Mouse (Mus musculus) stomach, embryonic 16.5 days (tissue): ENCODE results near the gene Gm11214. TPM values are rescaled to one million over a fixed set of nuclear protein-coding genes. Genes with fewer than 3 reads are reported as not detected.

Experiments
- ATAC-seq: fragments of 200-750 bp; cut with Nextera tagmentation; 2 replicates; pipeline ENCODE4 v1.8.0; 2017; ENCODE audit warnings: moderate number of reproducible peaks, moderate TSS enrichment; ENCODE audit not compliant: insufficient read depth, low FRiP score
- H3K27ac ChIP-seq: fragments of 300-500 bp; sonication (generic); 2 replicates; pipeline ENCODE4 v1.5.1; 2014; ENCODE audit warnings: low read length
- H3K27me3 ChIP-seq: fragments of 300-500 bp; sonication (generic); 2 replicates; pipeline ENCODE4 v1.6.1; 2014; ENCODE audit warnings: low read length, control low read depth, mixed read lengths; ENCODE audit not compliant: control insufficient read depth, insufficient read depth
- H3K36me3 ChIP-seq: fragments of 300-500 bp; sonication (generic); 2 replicates; pipeline ENCODE4 v1.6.1; 2014; ENCODE audit warnings: low read length; ENCODE audit not compliant: control insufficient read depth, insufficient read depth
- H3K4me1 ChIP-seq: fragments of 300-500 bp; sonication (generic); 2 replicates; pipeline ENCODE4 v1.6.1; 2014; ENCODE audit warnings: low read length, control low read depth, mixed read lengths; ENCODE audit not compliant: control insufficient read depth, insufficient read depth
- H3K4me2 ChIP-seq: fragments of 300-500 bp; sonication (generic); 2 replicates; pipeline ENCODE4 v1.6.1; 2014; ENCODE audit warnings: low read depth, low read length, mixed read lengths
- H3K4me3 ChIP-seq: fragments of 300-500 bp; sonication (generic); replicated peaks from 2 replicates; pipeline ENCODE4 v1.5.1; 2014; ENCODE audit warnings: mild to moderate bottlenecking, low read length
- H3K9ac ChIP-seq: fragments of 300-500 bp; sonication (generic); 2 replicates; pipeline ENCODE4 v1.6.1; 2014; ENCODE audit warnings: low read length
- H3K9me3 ChIP-seq: fragments of 300-500 bp; sonication (generic); replicated peaks from 2 replicates; pipeline ENCODE4 v1.6.1; 2016; ENCODE audit warnings: low read length, control low read depth; ENCODE audit not compliant: control insufficient read depth
- WGBS: fragments of 180-500 bp; shearing (Covaris S2); extraction: QIAGEN DNeasy Blood & Tissue Kit; methylation state at CpG from one replicate; pipeline ENCODE4 v1.1.7; 2014; 5-methylcytosine and 5-hydroxymethylcytosine counted together
- polyA plus RNA-seq: library from polyadenylated mRNA; unstranded; fragments of >200 nt; fragmentation: Nextera tagmentation; extraction: Ambion mirVana; gene quantifications from 2 replicates; pipeline ENCODE4 v1.2.1, GENCODE M21; 2015

The Gm11214 gene
- polyA plus RNA-seq, 1 experiment from 2014 or later, result not detected

GRCm38 (mm10) chr4:63675128-63675527, 11.9 kb upstream of the Gm11214 start:
- Histone ChIP-seq H3K27ac (no peak overlapping the region), H3K27me3 (no peaks in the 10 kb centered on the region), H3K4me1 (no peaks in the 10 kb centered on the region), H3K4me2 (no peak overlapping the region), H3K36me3 (no peaks in the 10 kb centered on the region), H3K9me3 (no peaks in the 10 kb centered on the region), H3K4me3 (no peak overlapping the region), H3K9ac (no peak overlapping the region)
- WGBS, result 55% methylated on average over 2 of the region's 2 CpGs
- ATAC-seq, result no peak

DNA sequence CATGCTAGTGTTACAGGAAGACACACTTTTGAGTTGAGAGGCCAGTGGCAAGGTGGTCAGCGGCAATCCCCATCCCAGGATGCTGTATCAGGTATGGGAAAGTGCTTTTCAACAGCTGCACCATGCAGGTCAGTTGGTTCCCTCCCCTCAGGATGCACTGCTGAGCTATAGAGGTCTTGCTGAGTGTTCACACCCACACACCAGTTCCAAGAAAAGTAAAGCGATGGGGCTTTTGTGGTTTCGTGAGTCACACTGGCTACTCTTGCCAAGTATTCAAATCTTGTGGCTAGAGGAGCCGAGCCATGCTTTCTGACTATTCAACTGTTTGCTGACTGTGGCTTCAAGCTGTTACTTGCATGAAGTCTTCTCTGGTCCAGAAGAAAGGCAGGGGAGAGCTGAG, 5.1 kb upstream of the Gm11214 start:
- ATAC-seq, result no peak
- Histone ChIP-seq H3K9me3 (no peaks in the 10 kb centered on the region), H3K9ac (no peak overlapping the region), H3K4me2 (no peak overlapping the region), H3K36me3 (no peaks in the 10 kb centered on the region), H3K4me3 (no peak overlapping the region), H3K4me1 (no peaks in the 10 kb centered on the region), H3K27me3 (no peaks in the 10 kb centered on the region), H3K27ac (no peak overlapping the region)
- WGBS, result 65% methylated on average over 4 of the region's 4 CpGs

GRCm38 (mm10) chr4:63665738-63666137, 2.6 kb upstream of the Gm11214 start:
- Histone ChIP-seq H3K9me3 (no peaks in the 10 kb centered on the region), H3K9ac (no peak overlapping the region), H3K4me1 (no peaks in the 10 kb centered on the region), H3K27ac (no peak overlapping the region), H3K27me3 (no peaks in the 10 kb centered on the region), H3K4me3 (no peak overlapping the region), H3K4me2 (no peak overlapping the region), H3K36me3 (no peaks in the 10 kb centered on the region)
- WGBS, result 65% methylated on average over 7 of the region's 7 CpGs
- ATAC-seq, result no peak

- no peaks in the 10 kb centered on the region for H3K9me3 ChIP-seq
- H3K27me3 ChIP-seq, result no peaks in the 10 kb centered on the region
- H3K4me3 ChIP-seq, result no peak overlapping the region
- no peaks in the 10 kb centered on the region for H3K4me1 ChIP-seq
- H3K9ac ChIP-seq, result no peak overlapping the region
- no peak overlapping the region for H3K27ac ChIP-seq
- no peaks in the 10 kb centered on the region for H3K36me3 ChIP-seq
- H3K4me2 ChIP-seq, result no peak overlapping the region
- no peak for ATAC-seq
- WGBS, result 80% methylated on average over 1 of the region's 1 CpGs
These were observed 1.3 kb downstream of the Gm11214 start for GRCm38 (mm10) chr4:63661857-63662256.

DNA sequence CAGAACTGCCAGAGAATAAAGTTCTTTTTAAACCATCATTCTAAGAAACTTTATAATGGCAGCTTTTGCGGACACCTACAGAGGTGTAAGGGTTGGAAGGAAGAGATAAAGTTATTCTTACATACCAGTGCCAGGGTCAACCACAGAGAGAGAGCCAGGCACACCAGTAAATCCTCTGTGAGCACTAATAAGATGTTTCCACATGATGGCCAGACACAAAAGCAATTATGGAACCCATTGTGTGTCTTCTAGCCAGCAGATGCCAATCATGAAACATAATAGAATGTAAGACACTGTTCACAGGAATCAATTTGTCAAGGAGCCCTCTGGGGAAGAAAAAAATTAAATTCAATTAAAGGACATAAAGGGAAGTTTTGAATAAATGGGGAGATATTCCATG, 1.8 kb downstream of the Gm11214 start:
- no peaks in the 10 kb centered on the region for H3K36me3 ChIP-seq
- H3K4me1 ChIP-seq, result no peaks in the 10 kb centered on the region
- H3K4me3 ChIP-seq, result no peak overlapping the region
- H3K9ac ChIP-seq, result no peak overlapping the region
- H3K27ac ChIP-seq, result no peak overlapping the region
- no peak overlapping the region for H3K4me2 ChIP-seq
- H3K9me3 ChIP-seq, result no peaks in the 10 kb centered on the region
- no peaks in the 10 kb centered on the region for H3K27me3 ChIP-seq
- 83% methylated on average over 1 of the region's 1 CpGs for WGBS
- ATAC-seq, result no peak

DNA sequence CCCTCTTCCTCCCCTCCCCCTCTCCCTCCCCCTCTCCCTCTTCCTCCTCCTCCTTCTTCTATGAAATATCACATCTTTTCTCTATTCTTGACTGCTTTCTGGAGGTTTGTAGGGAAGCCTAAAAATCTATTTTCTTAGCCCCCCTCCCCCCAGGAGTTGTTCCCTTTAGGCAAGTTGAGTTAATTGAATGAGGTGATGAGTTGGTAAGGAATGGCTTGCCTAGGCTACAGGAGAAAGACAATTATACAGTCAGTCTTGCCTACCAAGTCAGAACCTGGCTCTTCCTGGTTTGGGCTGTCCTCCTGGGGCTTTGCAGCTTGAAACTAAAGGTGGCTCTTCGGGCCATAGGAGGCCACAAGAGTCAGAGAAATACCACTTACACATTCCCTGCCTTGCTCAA, 3.4 kb downstream of the Gm11214 start:
- H3K27ac ChIP-seq, result no peak overlapping the region
- no peaks in the 10 kb centered on the region for H3K9me3 ChIP-seq
- ATAC-seq, result no peak
- H3K36me3 ChIP-seq, result no peaks in the 10 kb centered on the region
- H3K4me3 ChIP-seq, result no peak overlapping the region
- H3K4me2 ChIP-seq, result no peak overlapping the region
- WGBS, result 94% methylated on average over 1 of the region's 1 CpGs
- no peaks in the 10 kb centered on the region for H3K4me1 ChIP-seq
- H3K27me3 ChIP-seq, result no peaks in the 10 kb centered on the region
- no peak overlapping the region for H3K9ac ChIP-seq

DNA sequence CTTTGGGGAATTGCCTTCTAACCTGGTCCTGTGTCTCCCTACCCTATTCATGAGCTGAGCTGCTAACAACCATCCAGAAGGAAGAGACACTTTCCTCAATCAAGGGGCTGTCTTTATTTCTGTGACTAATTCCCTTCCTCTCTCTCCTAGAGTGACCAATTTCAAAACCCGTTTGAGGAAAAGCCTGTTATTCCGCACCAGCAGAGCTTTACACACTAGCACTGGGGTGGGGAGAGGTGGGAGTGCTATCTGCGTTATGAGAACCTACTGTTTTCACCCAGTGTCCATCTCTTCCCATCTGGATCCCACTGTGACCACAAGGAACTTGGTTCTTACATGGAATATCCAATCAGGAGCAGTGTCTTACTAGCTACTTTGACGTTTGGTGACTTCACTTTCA, 4.1 kb downstream of the Gm11214 start:
- WGBS, result 39% methylated on average over 4 of the region's 4 CpGs
- H3K27me3 ChIP-seq, result no peaks in the 10 kb centered on the region
- ATAC-seq, result no peak

DNA sequence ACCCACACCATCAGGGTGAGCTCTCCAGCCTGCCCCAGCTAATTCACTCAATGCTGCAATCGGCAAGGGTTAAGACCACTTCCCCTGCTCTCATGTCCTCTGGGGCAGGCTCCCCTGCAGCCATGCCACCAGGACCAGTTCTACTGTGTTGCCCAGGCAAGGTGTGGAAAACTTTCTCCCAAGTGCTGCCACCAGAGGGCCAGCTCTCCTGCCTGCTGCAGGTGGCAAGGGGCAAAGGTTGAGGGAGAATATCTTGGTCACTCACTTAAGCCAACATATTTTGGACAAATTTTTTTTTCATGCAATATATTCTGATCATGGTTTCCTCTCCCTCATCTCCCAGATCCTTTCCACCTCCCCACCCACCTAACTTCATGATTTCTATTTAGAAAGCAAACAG, 8.8 kb downstream of the Gm11214 start:
- Histone ChIP-seq H3K36me3 (no peaks in the 10 kb centered on the region), H3K9ac (no peak overlapping the region), H3K27me3 (no peaks in the 10 kb centered on the region), H3K9me3 (no peaks in the 10 kb centered on the region), H3K4me3 (no peak overlapping the region), H3K27ac (no peak overlapping the region), H3K4me1 (no peaks in the 10 kb centered on the region), H3K4me2 (no peak overlapping the region)
- 67% methylated on average over 1 of the region's 1 CpGs for WGBS
- ATAC-seq, result no peak

More for the DNA sequence above, 4.1 kb downstream of the Gm11214 start:
- Histone ChIP-seq H3K9me3 (no peaks in the 10 kb centered on the region), H3K27ac (no peak overlapping the region), H3K4me1 (no peaks in the 10 kb centered on the region), H3K4me3 (no peak overlapping the region), H3K4me2 (no peak overlapping the region), H3K9ac (no peak overlapping the region), H3K36me3 (no peaks in the 10 kb centered on the region)

DNA sequence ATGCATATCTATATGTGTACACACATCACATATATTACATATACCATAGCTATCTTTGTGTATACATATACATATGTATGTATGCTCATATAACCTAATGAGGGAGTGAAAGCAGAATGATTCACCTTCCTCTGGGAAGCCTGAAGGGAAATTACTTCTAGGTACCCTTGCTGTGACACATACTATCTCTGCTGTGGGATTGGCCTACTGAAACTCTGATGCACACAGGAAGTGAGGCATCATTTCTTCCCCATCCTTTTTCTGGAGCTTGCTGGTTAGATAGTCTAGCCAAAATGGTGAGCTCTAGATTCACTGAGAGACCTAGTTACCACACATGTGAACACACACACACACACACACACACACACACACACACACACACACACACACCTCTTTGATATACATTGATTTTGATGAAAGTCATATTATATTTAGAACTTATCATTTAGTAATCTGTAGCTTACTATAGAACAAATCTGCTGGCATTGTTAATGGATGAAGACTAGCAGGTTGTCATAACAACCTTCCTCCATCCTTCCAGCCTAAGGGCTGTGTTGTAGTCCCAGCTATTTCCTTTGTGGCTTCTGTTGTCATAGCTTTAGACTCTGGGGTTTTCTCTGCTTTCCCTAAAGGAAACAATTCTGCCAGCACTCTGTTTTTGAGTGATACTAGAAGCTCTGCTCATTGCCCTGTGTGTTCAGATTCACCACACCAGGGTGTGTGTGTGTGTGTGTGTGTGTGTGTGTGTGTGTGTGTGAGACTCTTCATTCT, 19.0 kb downstream of the Gm11214 start:
- H3K27ac ChIP-seq, result no peak overlapping the region
- no peak overlapping the region for H3K4me3 ChIP-seq
- H3K4me1 ChIP-seq, result no peaks in the 10 kb centered on the region
- no peaks in the 10 kb centered on the region for H3K9me3 ChIP-seq
- no peak for ATAC-seq
- no peaks in the 10 kb centered on the region for H3K27me3 ChIP-seq
- no peak overlapping the region for H3K9ac ChIP-seq
- no peaks in the 10 kb centered on the region for H3K36me3 ChIP-seq
- no peak overlapping the region for H3K4me2 ChIP-seq
